Mouse (Mus musculus) testis, adult 2 months (tissue): ENCODE measurements around the gene Chmp3.

Experiments
- CTCF ChIP-seq: fragments of 200-500 bp; IDR thresholded peaks from 2 replicates; pipeline ENCODE4 v1.5.1; 2012; ENCODE audit warnings: low read depth, mild to moderate bottlenecking, inconsistent platforms, low read length, moderate library complexity; ENCODE audit not compliant: control insufficient read depth, insufficient read depth, insufficient replicate concordance
- POLR2A ChIP-seq: fragments of 200-500 bp; IDR thresholded peaks from 2 replicates; pipeline ENCODE4 v1.6.1; 2012; ENCODE audit warnings: low read depth, mild to moderate bottlenecking, inconsistent platforms, low read length, moderate library complexity; ENCODE audit not compliant: control insufficient read depth

GRCm38 (mm10) chr6:71609968-71610367 is 66.4 kb downstream of the Chmp3 start:
- no peak for TF ChIP-seq POLR2A
- TF ChIP-seq CTCF = no peak
